Mouse (Mus musculus): ENCODE measurements around the gene Zfp663.

DNA sequence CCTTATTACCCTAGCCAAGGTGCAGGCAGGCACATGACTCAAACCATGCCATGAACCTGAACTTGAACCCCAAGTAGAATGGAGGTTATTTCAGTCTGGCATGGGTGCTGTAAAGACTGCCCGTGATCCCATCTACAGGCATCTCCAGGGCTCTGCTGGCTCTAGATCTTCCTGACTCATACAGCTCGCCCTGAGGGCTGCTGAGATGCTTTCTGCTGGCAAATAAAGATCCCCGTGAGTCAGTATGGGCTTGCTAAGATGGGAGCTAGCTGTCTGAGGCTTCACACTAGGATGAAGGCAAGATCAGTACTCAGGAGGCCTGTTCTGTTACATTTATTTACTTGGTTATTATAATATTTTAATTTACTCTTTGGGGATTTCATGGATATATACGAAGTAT, 23.6 kb upstream of the Zfp663 start:
- TF ChIP-seq CTCF (IDR thresholded peaks at IDR 0.05; ENCODE audit: borderline replicate concordance, insufficient read depth, low read depth, low read length) (no peak), POLR2A (IDR thresholded peaks at IDR 0.05; ENCODE audit: borderline replicate concordance, insufficient read depth, low read length) (no peak)
